Mouse (Mus musculus) MEL (cell line): ENCODE measurements around the gene Cyp4f13. TPM values are rescaled to one million over a fixed set of nuclear protein-coding genes. Genes with fewer than 3 reads are reported as not detected.

Experiments used
- DNase-seq: peaks from one replicate; pipeline ENCODE4 v3.0.0; 2011; ENCODE audit warnings: low read depth, low spot score
- H3K27ac ChIP-seq: 2 replicates; pipeline ENCODE4 v1.5.1; 2012; ENCODE audit warnings: low read depth, mild to moderate bottlenecking, control low read depth, low read length, moderate library complexity; ENCODE audit not compliant: control insufficient read depth
- H3K27me3 ChIP-seq, 2 experiments: fragments of 150-350 bp in 1 of 2; sonication (generic) in 1 of 2; 2 replicates each; pipeline ENCODE4 v1.6.1; 2012; ENCODE audit warnings: low read length in 2 of 2, mild to moderate bottlenecking in 2 of 2, improper control_type of control experiment in 1 of 2, moderate library complexity in 1 of 2; ENCODE audit not compliant: insufficient read depth in 2 of 2, control insufficient read depth in 1 of 2
- H3K36me3 ChIP-seq, 2 experiments: 2 replicates each; pipeline ENCODE4 v1.6.1; 2012 to 2014; ENCODE audit warnings: low read length in 2 of 2, improper control_type of control experiment in 1 of 2, inconsistent platforms in 1 of 2, mild to moderate bottlenecking in 1 of 2; ENCODE audit not compliant: insufficient read depth in 2 of 2, control insufficient read depth in 1 of 2
- H3K4me1 ChIP-seq, 2 experiments: fragments of 150-350 bp in 1 of 2; sonication (generic) in 1 of 2; 2 replicates each; pipeline ENCODE4 v1.6.1; 2012; ENCODE audit warnings: low read length in 2 of 2, improper control_type of control experiment in 1 of 2, mild to moderate bottlenecking in 1 of 2; ENCODE audit not compliant: insufficient read depth in 2 of 2, control insufficient read depth in 1 of 2
- H3K4me3 ChIP-seq, 2 experiments: fragments of 150-350 bp in 1 of 2; sonication (generic) in 1 of 2; 2 replicates each; pipeline ENCODE4 v1.5.1; 2012; ENCODE audit warnings: low read depth in 2 of 2, low read length in 2 of 2, mild to moderate bottlenecking in 2 of 2, moderate library complexity in 2 of 2, control low read depth in 1 of 2, improper control_type of control experiment in 1 of 2; ENCODE audit not compliant: control insufficient read depth in 1 of 2, insufficient read depth in 1 of 2
- H3K79me2 ChIP-seq: 2 replicates; pipeline ENCODE4 v1.6.1; 2012; ENCODE audit warnings: mild to moderate bottlenecking, low read length, moderate library complexity; ENCODE audit not compliant: control insufficient read depth, poor library complexity, insufficient read depth
- H3K9ac ChIP-seq: 2 replicates; pipeline ENCODE4 v1.6.1; 2012; ENCODE audit warnings: low read depth, mild to moderate bottlenecking, control low read depth, low read length, moderate library complexity; ENCODE audit not compliant: control insufficient read depth, poor library complexity, severe bottlenecking
- H3K9me3 ChIP-seq: fragments of 150-350 bp; sonication (generic); replicated peaks from 2 replicates; pipeline ENCODE4 v1.6.1; 2012; ENCODE audit warnings: mild to moderate bottlenecking, low read length, improper control_type of control experiment, moderate library complexity; ENCODE audit not compliant: insufficient read depth
- E2F4 ChIP-seq: IDR thresholded peaks from 2 replicates; pipeline ENCODE4 v1.6.1; 2011; ENCODE audit warnings: low read depth, low read length, improper control_type of control experiment, borderline replicate concordance
- JUND ChIP-seq: IDR thresholded peaks from 2 replicates; pipeline ENCODE4 v1.6.1; 2011; ENCODE audit warnings: low read depth, mild to moderate bottlenecking, improper control_type of control experiment, low read length
- MAFK ChIP-seq: IDR thresholded peaks from 2 replicates; pipeline ENCODE4 v1.6.1; 2011; ENCODE audit warnings: low read depth, mild to moderate bottlenecking, low read length, improper control_type of control experiment, borderline replicate concordance
- MAX ChIP-seq: IDR thresholded peaks from 2 replicates; pipeline ENCODE4 v1.6.1; 2011; ENCODE audit warnings: low read length, improper control_type of control experiment
- MXI1 ChIP-seq: IDR thresholded peaks from 2 replicates; pipeline ENCODE4 v1.6.1; 2011; ENCODE audit warnings: mild to moderate bottlenecking, low read depth, low read length, improper control_type of control experiment
- MYB ChIP-seq: IDR thresholded peaks from 2 replicates; pipeline ENCODE4 v1.6.1; 2011; ENCODE audit warnings: mild to moderate bottlenecking, low read depth, low read length, improper control_type of control experiment
- MYC ChIP-seq: IDR thresholded peaks from 2 replicates; pipeline ENCODE4 v1.6.1; 2011; ENCODE audit warnings: low read depth, mild to moderate bottlenecking, low read length, improper control_type of control experiment, moderate library complexity
- NELFE ChIP-seq: IDR thresholded peaks from 2 replicates; pipeline ENCODE4 v1.6.1; 2011; ENCODE audit warnings: low read depth, low read length, improper control_type of control experiment
- POLR2A ChIP-seq, 2 experiments: IDR thresholded peaks; 2 replicates each; pipeline ENCODE4 v1.6.1; 2011 to 2012; ENCODE audit warnings: low read length in 2 of 2, mild to moderate bottlenecking in 2 of 2, control low read depth in 1 of 2, improper control_type of control experiment in 1 of 2, low read depth in 1 of 2, moderate library complexity in 1 of 2; ENCODE audit not compliant: control insufficient read depth in 1 of 2, insufficient read depth in 1 of 2, poor library complexity in 1 of 2
- RAD21 ChIP-seq: IDR thresholded peaks from 2 replicates; pipeline ENCODE4 v1.6.1; 2011; ENCODE audit warnings: mild to moderate bottlenecking, low read depth, low read length, improper control_type of control experiment
- RCOR1 ChIP-seq: IDR thresholded peaks from 2 replicates; pipeline ENCODE4 v1.6.1; 2012; ENCODE audit warnings: low read depth, mild to moderate bottlenecking, inconsistent platforms, low read length, improper control_type of control experiment
- SMC3 ChIP-seq: IDR thresholded peaks from 2 replicates; pipeline ENCODE4 v1.6.1; 2011; ENCODE audit warnings: low read depth, low read length, improper control_type of control experiment
- TBP ChIP-seq: IDR thresholded peaks from 2 replicates; pipeline ENCODE4 v1.8.0; 2011; ENCODE audit warnings: low read depth, low read length, improper control_type of control experiment
- TCF12 ChIP-seq: IDR thresholded peaks from 2 replicates; pipeline ENCODE4 v1.6.1; 2014; ENCODE audit warnings: low read depth, mild to moderate bottlenecking, inconsistent platforms, low read length, improper control_type of control experiment, moderate library complexity
- UBTF ChIP-seq: IDR thresholded peaks from 2 replicates; pipeline ENCODE4 v1.6.1; 2012; ENCODE audit warnings: low read depth, mild to moderate bottlenecking, inconsistent platforms, low read length, improper control_type of control experiment, moderate library complexity, borderline replicate concordance; ENCODE audit not compliant: insufficient read depth
- USF2 ChIP-seq, 2 experiments: IDR thresholded peaks; 2 replicates each; pipeline ENCODE4 v1.6.1; 2011 to 2012; ENCODE audit warnings: improper control_type of control experiment in 2 of 2, low read length in 2 of 2, borderline replicate concordance in 1 of 2, inconsistent platforms in 1 of 2, low read depth in 1 of 2, mild to moderate bottlenecking in 1 of 2; ENCODE audit not compliant: insufficient read depth in 1 of 2
- ZMIZ1 ChIP-seq: IDR thresholded peaks from 2 replicates; pipeline ENCODE4 v1.6.1; 2012; ENCODE audit warnings: low read depth, mild to moderate bottlenecking, inconsistent platforms, low read length, improper control_type of control experiment, moderate library complexity
- polyA plus RNA-seq, 2 experiments: library from polyadenylated mRNA; stranded (reverse) in 1 of 2; unstranded in 1 of 2; fragments of >175 nt in 1 of 2; fragments of >200 nt in 1 of 2; gene quantifications; 2 replicates each; pipeline versions ENCODE4 v1.2.1 to v1.2.4; 2012; ENCODE audit warnings: low replicate concordance in 2 of 2, low read depth in 1 of 2; ENCODE audit not compliant: insufficient read length in 2 of 2, insufficient read depth in 1 of 2, missing spikeins in 1 of 2
- total RNA-seq: library from RNA; depleted of rRNA; stranded (reverse); fragments of 300-350 nt; gene quantifications from 2 replicates; pipeline ENCODE4 v1.2.3, GENCODE M21; 2012

Gene Cyp4f13
- total and polyA plus RNA-seq, 3 experiments, result 9.7 to 19.3 TPM; not detected in 1

DNA sequence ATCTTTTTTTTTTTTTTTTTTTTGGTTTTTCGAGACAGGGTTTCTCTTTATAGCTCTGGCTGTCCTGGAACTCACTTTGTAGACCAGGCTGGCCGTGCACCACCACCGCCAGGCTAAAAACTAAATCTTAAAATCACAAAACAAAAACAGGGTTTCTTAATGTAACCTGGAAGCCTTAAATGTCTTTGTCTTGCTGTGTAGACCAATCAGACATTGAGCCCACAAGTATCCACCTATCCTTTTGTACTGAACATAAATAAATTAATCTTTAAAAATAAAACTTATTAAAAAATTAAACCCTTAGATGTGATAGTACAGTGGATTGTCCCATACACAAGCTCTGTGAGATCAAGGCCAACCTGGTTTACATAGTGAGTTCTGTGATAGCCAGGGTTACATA is 53.3 kb downstream of the Cyp4f13 start:
- H3K27me3 ChIP-seq, result peaks cover 0 to 4% of the 10 kb centered on the region in 2 experiments; a peak in 1 of 4 replicates
- H3K27ac ChIP-seq, result no peak overlapping the region
- H3K4me3 ChIP-seq, result no peak overlapping the region
- DNase-seq, result peak; percentile 30
- TF ChIP-seq TCF12 (no peak), MYB (no peak), MAX (no peak), E2F4 (no peak), TBP (no peak), MXI1 (no peak), NELFE (no peak), MAFK (no peak)
- H3K79me2 ChIP-seq, result no peaks in the 10 kb centered on the region
- no peaks in the 10 kb centered on the region for H3K4me1 ChIP-seq
- H3K9ac ChIP-seq, result no peak overlapping the region
- H3K36me3 ChIP-seq, result no peaks in the 10 kb centered on the region
- H3K9me3 ChIP-seq, result no peaks in the 10 kb centered on the region

- no peaks in the 10 kb centered on the region for H3K4me1 ChIP-seq
- H3K79me2 ChIP-seq, result no peaks in the 10 kb centered on the region
- no peak within 1 kb of the TSS for H3K4me3 ChIP-seq
- no peak within 1 kb of the TSS for H3K9ac ChIP-seq
- peaks cover 3 to 7% of the 10 kb centered on the region in 2 experiments; a peak in 3 of 4 replicates for H3K27me3 ChIP-seq
- TF ChIP-seq NELFE, result no peak
- TF ChIP-seq ZMIZ1, result no peak
- TF ChIP-seq POLR2A (IDR thresholded peaks at IDR 0.05; ENCODE audit: control insufficient read depth in 1 of 2, insufficient read depth in 1 of 2, low read depth in 1 of 2, low read length in 2 of 2, poor library complexity in 1 of 2), result no peak
- TF ChIP-seq RAD21, result no peak
- TF ChIP-seq RCOR1, result no peak
- no peak for TF ChIP-seq JUND
- TF ChIP-seq E2F4, result no peak
- TF ChIP-seq UBTF, result no peak
- no peak for TF ChIP-seq USF2 (IDR thresholded peaks at IDR 0.05; ENCODE audit: borderline replicate concordance in 1 of 2, insufficient read depth in 1 of 2, low read depth in 1 of 2, low read length in 2 of 2)
- no peak for TF ChIP-seq SMC3
- TF ChIP-seq MAX, result no peak
- TF ChIP-seq MXI1, result no peak
- TF ChIP-seq MYC, result no peak
- no peaks in the 10 kb centered on the region for H3K36me3 ChIP-seq
- DNase-seq, result no peak
- no peak within 1 kb of the TSS for H3K27ac ChIP-seq
- no peaks in the 10 kb centered on the region for H3K9me3 ChIP-seq
These were observed 55.7 kb downstream of the Cyp4f13 start, which contains the start of gene Zfp870 for GRCm38 (mm10) chr17:32891239-32892180. Gene Zfp870 (minus strand): TSS chr17:32891642.
